Mouse (Mus musculus) CH12.LX (cell line): Measurements from ENCODE around the gene Timp3. TPM values are rescaled to one million over a fixed set of nuclear protein-coding genes. Genes with fewer than 3 reads are reported as not detected.

ENCODE experiments used
- DNase-seq: peaks from one replicate; pipeline ENCODE4 v3.0.0-alpha.2; 2013; ENCODE audit errors: extremely low read depth
- H3K27ac ChIP-seq: 2 replicates; pipeline ENCODE4 v1.5.1; 2012; ENCODE audit warnings: low read depth, mild to moderate bottlenecking, control low read depth, moderate library complexity; ENCODE audit not compliant: insufficient read depth
- H3K27me3 ChIP-seq: replicated peaks from 2 replicates; pipeline ENCODE3; 2012; ENCODE audit warnings: inconsistent platforms
- H3K36me3 ChIP-seq, 2 experiments: replicated peaks in 1 of 2; 2 replicates each; pipeline versions ENCODE3 to v1.6.1; 2012; ENCODE audit warnings: inconsistent platforms in 1 of 2, low read length in 1 of 2, mild to moderate bottlenecking in 1 of 2, mixed read lengths in 1 of 2, moderate library complexity in 1 of 2; ENCODE audit not compliant: control insufficient read depth in 1 of 2, insufficient read depth in 1 of 2
- H3K4me1 ChIP-seq, 2 experiments: 2 replicates each; pipeline ENCODE4 v1.6.1; 2012; ENCODE audit warnings: inconsistent platforms in 1 of 2, moderate library complexity in 1 of 2; ENCODE audit not compliant: insufficient read depth in 2 of 2, control insufficient read depth in 1 of 2
- H3K4me2 ChIP-seq: 2 replicates; pipeline ENCODE4 v1.6.1; 2012; ENCODE audit warnings: low read depth, mild to moderate bottlenecking, control low read depth; ENCODE audit not compliant: poor library complexity, insufficient read depth, severe bottlenecking
- H3K4me3 ChIP-seq, 3 experiments: fragments of 150-350 bp in 1 of 3; sonication (generic) in 1 of 3; replicated peaks in 1 of 3; 2 replicates each; pipeline versions ENCODE3 to v1.5.1; 2011 to 2012; ENCODE audit warnings: low read depth in 2 of 3, low read length in 2 of 3, mild to moderate bottlenecking in 2 of 3, moderate library complexity in 2 of 3, control low read depth in 1 of 3, improper control_type of control experiment in 1 of 3, inconsistent platforms in 1 of 3, mixed read lengths in 1 of 3; ENCODE audit not compliant: poor library complexity in 1 of 3
- H3K79me2 ChIP-seq: replicated peaks from 2 replicates; pipeline ENCODE4 v1.6.1; 2012; ENCODE audit warnings: mild to moderate bottlenecking, moderate library complexity; ENCODE audit not compliant: control insufficient read depth, poor library complexity, insufficient read depth, severe bottlenecking; ENCODE audit errors: extremely low read depth
- H3K9ac ChIP-seq: 2 replicates; pipeline ENCODE4 v1.6.1; 2012; ENCODE audit warnings: low read depth, mild to moderate bottlenecking, control low read depth, moderate library complexity; ENCODE audit not compliant: insufficient read depth
- H3K9me3 ChIP-seq: replicated peaks from 2 replicates; pipeline ENCODE3; 2012; ENCODE audit warnings: low read length, inconsistent platforms, mixed read lengths
- BHLHE40 ChIP-seq: IDR thresholded peaks from 2 replicates; pipeline ENCODE4 v1.6.1; 2011; ENCODE audit warnings: mild to moderate bottlenecking, low read depth, low read length, improper control_type of control experiment
- ELF1 ChIP-seq: IDR thresholded peaks from 2 replicates; pipeline ENCODE4 v1.6.1; 2014; ENCODE audit warnings: low read depth, mild to moderate bottlenecking, inconsistent platforms, low read length, improper control_type of control experiment
- ETS1 ChIP-seq: conservative IDR thresholded peaks from 2 replicates; pipeline ENCODE4 v1.6.1; 2012; ENCODE audit warnings: low read depth, mild to moderate bottlenecking, inconsistent platforms, low read length, improper control_type of control experiment, moderate library complexity
- JUN ChIP-seq: IDR thresholded peaks from 2 replicates; pipeline ENCODE4 v1.6.1; 2011; ENCODE audit warnings: low read depth, mild to moderate bottlenecking, low read length, improper control_type of control experiment, moderate library complexity; ENCODE audit not compliant: insufficient read depth
- JUND ChIP-seq: conservative IDR thresholded peaks from 2 replicates; pipeline ENCODE4 v1.6.1; 2011; ENCODE audit warnings: low read depth, low read length, improper control_type of control experiment
- KAT2A ChIP-seq: IDR thresholded peaks from 2 replicates; pipeline ENCODE4 v1.6.1; 2012; ENCODE audit warnings: low read length, improper control_type of control experiment, inconsistent platforms; ENCODE audit not compliant: insufficient replicate concordance
- MAFK ChIP-seq: IDR thresholded peaks from 2 replicates; pipeline ENCODE4 v1.6.1; 2011; ENCODE audit warnings: low read length, improper control_type of control experiment; ENCODE audit not compliant: insufficient replicate concordance
- MAZ ChIP-seq: IDR thresholded peaks from 2 replicates; pipeline ENCODE4 v1.6.1; 2012; ENCODE audit warnings: low read depth, mild to moderate bottlenecking, inconsistent platforms, low read length, improper control_type of control experiment, moderate library complexity
- MEF2A ChIP-seq: IDR thresholded peaks from 2 replicates; pipeline ENCODE4 v1.6.1; 2014; ENCODE audit warnings: low read depth, mild to moderate bottlenecking, inconsistent platforms, low read length, improper control_type of control experiment, borderline replicate concordance
- MXI1 ChIP-seq: IDR thresholded peaks from 2 replicates; pipeline ENCODE4 v1.6.1; 2011; ENCODE audit warnings: mild to moderate bottlenecking, low read depth, low read length, improper control_type of control experiment
- RAD21 ChIP-seq: IDR thresholded peaks from 2 replicates; pipeline ENCODE4 v1.6.1; 2011; ENCODE audit warnings: low read depth, mild to moderate bottlenecking, low read length, improper control_type of control experiment, moderate library complexity
- SIN3A ChIP-seq: IDR thresholded peaks from 2 replicates; pipeline ENCODE4 v1.6.1; 2012; ENCODE audit warnings: low read length, improper control_type of control experiment, inconsistent platforms
- TBP ChIP-seq: conservative IDR thresholded peaks from 2 replicates; pipeline ENCODE4 v1.6.1; 2011; ENCODE audit warnings: low read depth, low read length, improper control_type of control experiment
- TCF12 ChIP-seq: IDR thresholded peaks from 2 replicates; pipeline ENCODE4 v1.6.1; 2014; ENCODE audit warnings: low read depth, mild to moderate bottlenecking, inconsistent platforms, low read length, improper control_type of control experiment
- UBTF ChIP-seq: IDR thresholded peaks from 2 replicates; pipeline ENCODE4 v1.6.1; 2012; ENCODE audit warnings: low read depth, mild to moderate bottlenecking, inconsistent platforms, low read length, improper control_type of control experiment, moderate library complexity
- ZKSCAN1 ChIP-seq: IDR thresholded peaks from 2 replicates; pipeline ENCODE4 v1.6.1; 2012; ENCODE audit warnings: low read depth, inconsistent platforms, low read length, improper control_type of control experiment, borderline replicate concordance
- ZMIZ1 ChIP-seq: IDR thresholded peaks from 2 replicates; pipeline ENCODE4 v1.6.1; 2012; ENCODE audit warnings: low read depth, mild to moderate bottlenecking, inconsistent platforms, low read length, improper control_type of control experiment
- ZNF384 ChIP-seq: IDR thresholded peaks from 2 replicates; pipeline ENCODE4 v1.6.1; 2012; ENCODE audit warnings: low read depth, low read length, improper control_type of control experiment, inconsistent platforms
- dilution Hi-C: fragments of 300-500 bp; cut with MboI; formaldehyde crosslinking; loops from 2 replicates; pipeline ENCODE4 v1.14.3; 2020; ENCODE audit warnings: low sequenced_read_pairs; ENCODE audit not compliant: extremely low pct_unique_long_range_greater_than_20kb, extremely low pct_ligation_motif_present
- in situ Hi-C: fragments of 300-500 bp; cut with MboI; formaldehyde crosslinking; loops from 3 replicates; pipeline ENCODE4 v1.14.3; 2019; ENCODE audit warnings: low sequenced_read_pairs, low pct_ligation_motif_present, low pct_unique_long_range_greater_than_20kb, mixed read lengths
- polyA plus RNA-seq: library from polyadenylated mRNA; unstranded; fragments of >175 nt; gene quantifications from 2 replicates; pipeline ENCODE4 v1.2.1, GENCODE M21; 2012; ENCODE audit warnings: low read depth; ENCODE audit not compliant: insufficient read length
- total RNA-seq, 2 experiments: library from RNA; depleted of rRNA; stranded (reverse); fragments of 300-350 nt in 1 of 2; fragments of >200 nt in 1 of 2; gene quantifications; 2 replicates each; pipeline ENCODE4 v1.2.3; 2012 to 2014

Timp3 gene
- total and polyA plus RNA-seq, 3 experiments, result 0.09 to 0.17 TPM; not detected in 1

DNA sequence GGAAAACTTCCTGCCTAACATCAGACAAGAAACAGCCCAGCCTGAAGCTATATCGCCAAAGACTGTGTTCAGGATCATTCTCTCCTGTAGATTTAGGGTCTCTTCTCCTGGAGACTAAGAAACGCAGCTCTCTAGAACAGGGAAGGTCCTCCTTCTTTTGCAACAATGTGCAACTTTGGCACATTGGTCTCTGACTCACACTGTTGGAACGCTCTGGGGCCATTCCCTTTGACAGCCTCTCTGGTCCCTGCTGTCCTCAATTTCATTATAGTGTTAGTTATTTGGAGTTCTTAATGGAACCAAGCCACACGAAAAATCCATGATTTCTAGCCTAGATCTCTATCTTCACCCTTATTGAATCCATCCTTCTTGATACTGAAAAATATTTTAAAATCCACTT lies 7.1 kb downstream of the Timp3 start:
- H3K79me2 ChIP-seq, result no peaks in the 10 kb centered on the region
- dilution Hi-C loops, result no loop called here

DNA sequence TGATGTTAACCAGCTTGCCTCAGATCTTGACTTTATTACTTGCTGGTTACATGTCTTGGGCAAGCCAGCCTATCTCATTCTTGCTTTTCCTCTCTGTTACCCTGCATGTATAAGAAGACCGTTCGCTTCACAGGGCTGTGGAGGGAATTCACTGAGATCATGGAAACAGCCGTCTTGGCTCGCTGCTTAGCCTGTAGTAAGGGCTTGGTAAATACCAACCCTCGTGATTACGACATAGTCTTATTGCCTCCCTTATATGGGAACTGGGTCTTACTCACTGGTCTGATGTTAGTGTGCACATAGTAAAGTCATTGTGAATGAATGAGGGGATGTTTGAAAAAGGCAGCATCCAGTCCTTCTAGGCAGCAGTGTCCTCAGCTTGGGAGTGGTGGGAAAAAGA lies 10.4 kb downstream of the Timp3 start:
- H3K36me3 ChIP-seq, result peaks cover 0 to 15% of the 10 kb centered on the region in 2 experiments
- H3K79me2 ChIP-seq, result no peaks in the 10 kb centered on the region
- peaks cover 1 to 11% of the 10 kb centered on the region in 2 experiments for H3K4me1 ChIP-seq
- H3K9ac ChIP-seq, result no peak overlapping the region
- dilution Hi-C loops (no loop called here), in situ Hi-C loops (no loop called here)
- no peak for TF ChIP-seq TCF12
- no peak for TF ChIP-seq UBTF
- TF ChIP-seq ZKSCAN1, result no peak
- H3K27me3 ChIP-seq, result no peaks in the 10 kb centered on the region
- DNase-seq, result no peak
- no peaks in the 10 kb centered on the region for H3K9me3 ChIP-seq
- no peak overlapping the region for H3K4me3 ChIP-seq
- no peak overlapping the region for H3K27ac ChIP-seq
- H3K4me2 ChIP-seq, result no peak overlapping the region

More for the DNA sequence above, 7.1 kb downstream of the Timp3 start:
- no peak overlapping the region for H3K27ac ChIP-seq
- H3K9ac ChIP-seq, result no peak overlapping the region
- in situ Hi-C loops, result loop anchor here (5.0 kb wide), 1 partner anchor 145 kb away; no protein-coding TSS in a partner anchor
- no peak for TF ChIP-seq ZMIZ1
- no peak for TF ChIP-seq MEF2A
- TF ChIP-seq RAD21, result no peak
- TF ChIP-seq MAZ, result no peak
- TF ChIP-seq MXI1, result no peak
- DNase-seq, result no peak
- H3K4me2 ChIP-seq, result no peak overlapping the region
- H3K4me3 ChIP-seq, result no peak overlapping the region
- H3K4me1 ChIP-seq, result peaks cover 0 to 7% of the 10 kb centered on the region in 2 experiments; a peak in 2 of 4 replicates
- no peaks in the 10 kb centered on the region for H3K9me3 ChIP-seq
- H3K36me3 ChIP-seq, result peaks cover 0 to 15% of the 10 kb centered on the region in 2 experiments
- no peaks in the 10 kb centered on the region for H3K27me3 ChIP-seq

DNA sequence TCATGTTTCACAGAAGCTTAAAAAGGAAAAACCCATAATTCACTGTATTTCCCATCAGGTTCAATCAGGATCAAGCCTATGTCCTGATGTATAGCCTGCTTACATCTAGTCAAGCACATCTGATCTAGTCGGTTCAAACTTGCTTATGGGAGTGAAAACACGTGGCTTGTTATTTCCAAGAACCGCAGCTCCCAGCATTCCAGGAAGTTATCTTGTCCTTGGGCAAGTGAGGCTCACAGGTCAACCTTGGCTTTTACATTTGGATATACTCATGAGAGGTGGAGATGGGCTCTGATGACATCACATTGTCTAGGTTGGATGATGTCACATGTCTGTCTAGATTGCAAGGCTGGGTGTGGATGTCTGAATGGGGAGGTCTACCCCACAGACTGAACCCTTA lies 12.8 kb downstream of the Timp3 start:
- in situ Hi-C loops (no loop called here), dilution Hi-C loops (no loop called here)
- H3K9me3 ChIP-seq, result no peaks in the 10 kb centered on the region
- no peak overlapping the region for H3K4me2 ChIP-seq
- peaks cover 4 to 33% of the 10 kb centered on the region in 2 experiments for H3K4me1 ChIP-seq
- no peaks in the 10 kb centered on the region for H3K79me2 ChIP-seq
- H3K36me3 ChIP-seq, result peaks cover 0 to 12% of the 10 kb centered on the region in 2 experiments
- H3K27ac ChIP-seq, result no peak overlapping the region
- TF ChIP-seq SIN3A (no peak), JUND (no peak), MAFK (no peak), ZNF384 (no peak), ETS1 (no peak), BHLHE40 (no peak), JUN (no peak), ZMIZ1 (no peak), RAD21 (no peak), ELF1 (no peak), ZKSCAN1 (no peak), TBP (no peak), KAT2A (no peak)
- H3K9ac ChIP-seq, result no peak overlapping the region
- DNase-seq, result no peak
- no peak overlapping the region for H3K4me3 ChIP-seq
- no peaks in the 10 kb centered on the region for H3K27me3 ChIP-seq
